Mouse (Mus musculus): ENCODE results near the gene Esp23. TPM values are rescaled to one million over a fixed set of nuclear protein-coding genes. Genes with fewer than 3 reads are reported as not detected.
"Not testable (repeated sequence)": the region's sequence is repeated elsewhere in the genome, so short reads cannot be mapped to it uniquely, and the experiment has no call there.

The Esp23 gene
- not detected in 2 replicates for polyA plus RNA-seq (2015; fragmentation: Nextera tagmentation; extraction: Ambion mirVana)

DNA sequence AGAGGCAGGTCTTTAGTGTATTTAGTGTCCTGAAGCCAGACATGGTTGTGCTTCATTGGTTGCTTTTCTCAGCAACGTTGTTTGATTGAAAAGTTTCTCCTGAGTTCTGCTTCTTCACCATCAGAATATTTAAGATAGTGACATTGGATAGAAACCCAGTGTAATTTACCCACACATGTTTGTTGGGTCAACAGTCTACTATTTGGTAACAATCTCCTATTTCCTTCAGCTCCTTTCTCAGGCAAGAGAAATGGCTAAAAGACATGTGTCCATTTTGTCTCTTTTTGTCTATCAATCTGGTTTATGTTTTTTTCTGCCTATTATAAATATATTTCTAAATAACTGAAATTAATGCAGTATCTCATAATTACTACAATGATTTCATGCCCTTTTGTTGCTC is at the start of gene Esp23:
TSS of gene Esp23 (minus strand) at position 101 of the 400 bp plus-strand sequence.
- 0 out of 2 replicates have a peak, but pooled peaks cover 4% of the 10 kb centered on the region for H3K9me3 ChIP-seq (replicated peaks)
- no peak within 1 kb of the TSS for H3K9ac ChIP-seq
- H3K4me3 ChIP-seq (replicated peaks), result no peak within 1 kb of the TSS
- no peaks in the 10 kb centered on the region for H3K4me1 ChIP-seq
- 48% methylated on average over 1 of the region's 1 CpGs for WGBS
- no peaks in the 10 kb centered on the region for H3K27me3 ChIP-seq
- H3K4me2 ChIP-seq (replicated peaks), result no peak within 1 kb of the TSS
- no peak for ATAC-seq (ENCODE audit: insufficient number of reproducible peaks, low FRiP score, low TSS enrichment, low read depth)
- no peak within 1 kb of the TSS for H3K27ac ChIP-seq (replicated peaks)
- no peaks in the 10 kb centered on the region for H3K36me3 ChIP-seq

DNA sequence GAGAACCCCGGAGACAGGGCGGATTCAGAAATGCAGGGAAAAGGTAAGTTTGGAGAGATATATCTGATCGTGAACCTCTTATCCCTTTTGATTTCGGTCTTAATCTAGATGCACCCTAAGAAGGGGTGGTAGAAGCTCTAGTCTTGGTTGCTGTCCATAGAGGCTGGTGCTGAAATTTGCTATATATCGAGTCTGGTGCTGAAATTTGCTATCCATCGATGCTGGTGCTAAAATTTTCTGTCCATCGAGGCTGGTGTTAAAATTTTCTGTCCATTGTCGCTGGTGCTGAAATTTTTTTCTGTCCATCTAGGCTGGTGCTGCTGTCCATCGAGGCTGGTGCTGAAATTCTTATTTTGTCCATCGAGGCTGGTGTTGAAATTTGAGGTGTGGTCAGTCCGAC is 30.3 kb upstream of the Esp23 start:
- not testable (repeated sequence) for H3K4me1 ChIP-seq; H3K4me2 ChIP-seq (replicated peaks); H3K9ac ChIP-seq; H3K4me3 ChIP-seq (replicated peaks); H3K36me3 ChIP-seq; H3K27me3 ChIP-seq; H3K27ac ChIP-seq (replicated peaks); ATAC-seq (ENCODE audit: insufficient number of reproducible peaks, low FRiP score, low TSS enrichment, low read depth); H3K9me3 ChIP-seq (replicated peaks)
- 71% methylated on average over 11 of the region's 11 CpGs for WGBS

DNA sequence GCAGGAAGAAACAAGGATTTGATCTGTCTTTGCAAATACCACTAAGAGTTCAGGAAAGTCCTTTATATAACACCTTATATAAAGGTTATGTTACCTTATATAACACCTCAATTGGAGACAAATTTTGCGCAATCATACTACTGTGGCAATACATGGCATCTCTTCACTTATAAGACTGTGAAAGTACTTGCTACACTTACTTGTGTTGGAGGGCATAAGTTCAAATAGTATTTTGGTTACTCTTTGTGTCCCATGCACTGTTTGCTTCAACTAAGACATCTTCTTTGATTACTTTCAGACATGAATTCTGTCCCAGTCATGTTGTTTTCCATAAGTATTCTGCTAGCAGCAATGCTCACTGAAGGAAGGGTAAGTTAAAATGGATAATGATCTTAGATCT is 18.2 kb upstream of the Esp23 start, which contains the start of gene Esp22:
TSS of gene Esp22 (plus strand) at position 301 of the 400 bp plus-strand sequence.
- Histone ChIP-seq H3K9me3 (replicated peaks) (0 out of 2 replicates have a peak, but pooled peaks cover 4% of the 10 kb centered on the region), H3K27me3 (no peaks in the 10 kb centered on the region), H3K4me3 (replicated peaks) (no peak within 1 kb of the TSS), H3K4me2 (replicated peaks) (no peak within 1 kb of the TSS), H3K9ac (no peak within 1 kb of the TSS), H3K36me3 (no peaks in the 10 kb centered on the region), H3K4me1 (no peaks in the 10 kb centered on the region), H3K27ac (replicated peaks) (no peak within 1 kb of the TSS)
- WGBS, result 90% methylated on average over 1 of the region's 1 CpGs
- no peak for ATAC-seq (ENCODE audit: insufficient number of reproducible peaks, low FRiP score, low TSS enrichment, low read depth)

DNA sequence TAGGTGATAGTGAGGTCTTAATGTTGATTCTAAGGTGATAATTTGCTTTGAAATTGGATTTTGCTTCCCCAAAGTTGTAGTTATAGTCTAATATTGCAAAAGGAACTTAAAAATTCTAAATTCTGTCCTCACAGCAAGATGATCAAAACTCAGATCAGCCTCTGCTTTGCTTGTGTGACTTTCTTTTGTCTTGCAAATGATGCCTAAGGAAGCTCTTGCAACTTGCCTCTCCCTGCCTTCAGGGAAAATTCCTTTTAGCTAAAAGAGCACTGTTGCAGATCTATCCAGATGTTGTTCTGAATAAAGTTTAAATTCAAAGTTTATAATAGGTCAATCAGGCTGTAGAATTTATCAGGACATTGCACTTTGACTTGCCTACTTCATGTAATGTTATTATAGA is 13.2 kb downstream of the Esp23 start:
- Histone ChIP-seq H3K27me3 (no peaks in the 10 kb centered on the region), H3K27ac (replicated peaks) (no peak overlapping the region), H3K9ac (no peak overlapping the region), H3K36me3 (no peaks in the 10 kb centered on the region), H3K4me2 (replicated peaks) (no peak overlapping the region), H3K4me3 (replicated peaks) (no peak overlapping the region), H3K9me3 (replicated peaks) (0 out of 2 replicates have a peak, but pooled peaks cover 4% of the 10 kb centered on the region), H3K4me1 (no peaks in the 10 kb centered on the region)
- no peak for ATAC-seq (ENCODE audit: insufficient number of reproducible peaks, low FRiP score, low TSS enrichment, low read depth)

DNA sequence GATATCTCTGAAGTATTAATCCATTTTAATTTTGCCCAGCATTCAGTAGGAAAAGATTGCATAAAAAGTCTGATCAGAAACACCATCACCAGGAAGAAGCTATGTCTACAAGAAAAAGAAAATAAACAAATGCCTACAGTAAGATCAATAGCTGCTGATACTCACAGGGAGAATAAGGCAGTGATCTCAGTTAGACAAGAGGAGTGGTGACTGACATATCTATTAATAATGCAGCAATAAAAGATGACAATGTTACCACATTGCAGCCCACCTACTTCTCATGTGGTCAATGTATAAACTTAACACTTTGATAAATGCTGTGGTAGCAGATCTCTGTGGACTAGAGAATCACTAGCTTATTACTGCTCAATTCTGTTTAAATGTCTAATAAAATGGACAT is 33.6 kb downstream of the Esp23 start, which contains the start of gene Gm21903:
TSS of gene Gm21903 (minus strand) at position 101 of the 400 bp plus-strand sequence.
- Histone ChIP-seq H3K4me1 (no peaks in the 10 kb centered on the region), H3K27ac (replicated peaks) (no peak within 1 kb of the TSS), H3K4me3 (replicated peaks) (no peak within 1 kb of the TSS), H3K9me3 (replicated peaks) (0 out of 2 replicates have a peak, but pooled peaks cover 4% of the 10 kb centered on the region), H3K9ac (no peak within 1 kb of the TSS), H3K4me2 (replicated peaks) (no peak within 1 kb of the TSS), H3K36me3 (no peaks in the 10 kb centered on the region), H3K27me3 (no peaks in the 10 kb centered on the region)
- no peak for ATAC-seq (ENCODE audit: insufficient number of reproducible peaks, low FRiP score, low TSS enrichment, low read depth)

DNA sequence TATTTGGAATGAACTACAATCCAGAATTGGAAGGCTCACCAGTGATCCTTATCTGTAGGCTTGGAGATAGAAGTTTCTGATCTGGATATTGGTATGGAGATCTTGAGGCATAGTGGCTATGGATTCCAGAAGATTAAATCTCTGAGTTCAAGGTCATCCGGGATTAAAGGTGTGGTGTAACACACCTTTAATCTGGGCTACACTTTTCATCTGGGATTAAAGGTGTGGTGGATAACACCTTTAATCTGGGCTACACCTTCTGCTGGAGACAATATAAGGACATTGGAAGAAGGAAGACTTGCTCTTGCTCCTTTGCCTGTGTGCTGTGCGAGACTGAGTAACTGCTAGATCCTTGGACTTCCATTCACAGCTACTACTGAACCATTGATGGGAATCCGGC is 40.4 kb downstream of the Esp23 start, which contains the start of gene Esp24:
TSS of gene Esp24 (plus strand) at position 301 of the 400 bp plus-strand sequence.
- H3K9me3 ChIP-seq (replicated peaks); H3K4me2 ChIP-seq (replicated peaks); H3K36me3 ChIP-seq; H3K27me3 ChIP-seq; H3K4me1 ChIP-seq; H3K9ac ChIP-seq; H3K4me3 ChIP-seq (replicated peaks); H3K27ac ChIP-seq (replicated peaks); ATAC-seq (ENCODE audit: insufficient number of reproducible peaks, low FRiP score, low TSS enrichment, low read depth): not testable (repeated sequence)
- whole genome bisulfite sequencing, result 88% methylated on average over 3 of the region's 3 CpGs

Other genes starting within 250 kb of the Esp23 start
- not detected in 2 replicates for gene Esp24, start 40.3 kb downstream of the Esp23 start, polyA plus RNA-seq (2015; fragmentation: Nextera tagmentation; extraction: Ambion mirVana)
- gene Gm21903, start 33.7 kb downstream of the Esp23 start, polyA plus RNA-seq (2015; fragmentation: Nextera tagmentation; extraction: Ambion mirVana), result not detected in 2 replicates
- gene Esp22, start 18.3 kb upstream of the Esp23 start, polyA plus RNA-seq (2015; fragmentation: Nextera tagmentation; extraction: Ambion mirVana), result not detected in 2 replicates